Mouse (Mus musculus): Measurements from ENCODE around the gene Rsrc2. TPM values are rescaled to one million over a fixed set of nuclear protein-coding genes. Genes with fewer than 3 reads are reported as not detected.

The Rsrc2 gene
- 2.1 and 2.5 TPM in 2 replicates for polyA plus RNA-seq (2012; rRNA removed; ENCODE audit: low replicate concordance)

DNA sequence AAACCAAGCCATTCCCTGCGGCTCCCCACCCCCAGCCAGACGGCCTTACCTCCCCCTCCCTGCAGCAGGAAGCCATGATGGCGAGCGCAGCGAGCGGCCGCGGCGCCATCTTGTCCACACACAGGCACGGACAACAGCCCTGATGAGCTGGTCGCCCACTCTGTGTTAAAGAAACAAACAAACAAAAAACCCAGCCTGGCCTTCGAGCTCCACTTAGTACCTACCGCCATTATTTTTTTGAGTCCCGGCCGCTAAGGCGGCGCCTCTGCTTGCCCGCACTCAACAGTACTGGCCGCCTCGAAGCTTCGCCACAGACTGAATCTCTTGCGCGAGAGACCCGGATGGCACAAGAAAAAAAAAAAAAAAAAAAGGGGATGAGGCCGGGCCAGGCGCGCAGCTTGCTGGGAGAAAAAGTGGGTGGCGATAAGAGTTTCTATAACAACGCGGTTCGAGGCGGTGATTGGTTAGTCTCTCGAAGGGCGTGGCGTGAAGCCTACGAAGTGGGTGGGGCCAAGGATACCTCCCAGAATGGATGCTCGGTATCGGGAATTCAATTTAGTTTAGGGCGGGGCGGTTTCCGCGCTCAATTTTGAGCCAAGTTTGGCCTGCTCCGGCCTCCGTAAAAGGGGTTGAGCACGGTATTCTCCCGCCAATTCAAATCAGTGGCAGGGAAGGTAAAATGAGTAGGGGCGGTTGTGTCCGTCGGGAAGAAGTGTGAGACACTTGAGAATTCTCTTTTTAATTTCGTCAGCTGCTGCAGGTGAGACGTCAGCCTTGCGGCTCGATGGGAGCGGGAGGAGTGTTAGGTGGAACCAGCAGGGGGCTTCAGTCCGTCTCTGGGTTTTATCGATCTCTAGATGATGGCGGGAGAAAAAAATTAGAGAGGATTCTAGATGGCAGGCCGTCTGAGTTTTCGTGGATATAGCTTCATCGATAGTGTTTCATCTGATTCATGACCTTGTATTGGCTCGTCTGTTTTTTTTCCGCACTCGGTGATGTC lies at the start of gene Rsrc2, which contains the start of gene Kntc1:
Rsrc2 (minus strand) TSS at position 350 of the 1,000 bp plus-strand sequence.
Kntc1 (plus strand) TSS at position 652 of the 1,000 bp plus-strand sequence.

DNA sequence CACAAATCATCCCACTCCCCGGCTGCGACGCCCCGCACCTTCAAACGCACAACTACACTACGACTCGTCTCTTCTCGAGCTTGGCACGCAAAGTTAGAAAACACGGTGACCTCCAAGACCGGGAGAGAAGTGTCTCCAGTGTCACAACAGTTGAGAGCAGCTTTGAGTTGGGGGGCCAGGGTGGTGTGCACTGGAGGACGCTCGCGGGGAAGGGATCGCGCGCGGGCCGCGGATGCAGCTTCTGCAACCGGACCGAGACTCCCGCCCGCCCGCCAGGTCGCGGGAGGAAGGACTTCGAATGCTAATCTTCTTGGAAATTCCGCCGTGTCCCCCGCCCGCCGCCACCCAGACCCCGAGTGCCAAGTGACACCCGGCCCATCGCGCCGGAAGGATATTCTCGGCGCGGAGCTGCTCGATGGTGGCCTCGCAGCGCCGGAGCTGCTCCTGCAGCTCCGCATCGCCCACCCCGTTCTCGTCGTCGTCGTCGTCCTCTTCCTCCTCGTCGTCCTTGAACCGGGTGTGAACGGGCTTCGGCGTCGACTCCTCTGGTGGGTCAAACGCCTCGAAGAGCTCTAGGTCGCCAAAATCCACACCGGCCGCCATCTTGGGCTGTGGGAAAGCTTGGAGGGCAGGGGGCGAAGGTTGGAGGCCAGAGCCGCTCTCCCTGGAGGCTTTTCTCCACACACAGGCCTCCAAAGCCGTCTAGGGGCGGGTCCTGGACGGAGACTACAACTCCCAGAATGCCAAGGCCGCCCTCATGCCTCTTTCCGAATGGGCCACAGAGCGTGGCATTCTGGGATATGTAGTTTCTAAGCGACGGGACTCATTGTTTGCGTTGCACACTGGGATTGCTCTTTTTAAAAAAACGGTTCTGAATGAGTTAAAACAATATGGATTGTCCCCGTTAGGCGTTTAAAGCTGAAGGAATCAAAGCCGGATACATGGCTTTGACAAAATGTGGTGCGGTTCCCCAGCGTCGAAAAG lies 28.6 kb downstream of the Rsrc2 start, which contains the start of gene Zcchc8:
Zcchc8 (minus strand) TSS at position 773 of the 984 bp plus-strand sequence.

DNA sequence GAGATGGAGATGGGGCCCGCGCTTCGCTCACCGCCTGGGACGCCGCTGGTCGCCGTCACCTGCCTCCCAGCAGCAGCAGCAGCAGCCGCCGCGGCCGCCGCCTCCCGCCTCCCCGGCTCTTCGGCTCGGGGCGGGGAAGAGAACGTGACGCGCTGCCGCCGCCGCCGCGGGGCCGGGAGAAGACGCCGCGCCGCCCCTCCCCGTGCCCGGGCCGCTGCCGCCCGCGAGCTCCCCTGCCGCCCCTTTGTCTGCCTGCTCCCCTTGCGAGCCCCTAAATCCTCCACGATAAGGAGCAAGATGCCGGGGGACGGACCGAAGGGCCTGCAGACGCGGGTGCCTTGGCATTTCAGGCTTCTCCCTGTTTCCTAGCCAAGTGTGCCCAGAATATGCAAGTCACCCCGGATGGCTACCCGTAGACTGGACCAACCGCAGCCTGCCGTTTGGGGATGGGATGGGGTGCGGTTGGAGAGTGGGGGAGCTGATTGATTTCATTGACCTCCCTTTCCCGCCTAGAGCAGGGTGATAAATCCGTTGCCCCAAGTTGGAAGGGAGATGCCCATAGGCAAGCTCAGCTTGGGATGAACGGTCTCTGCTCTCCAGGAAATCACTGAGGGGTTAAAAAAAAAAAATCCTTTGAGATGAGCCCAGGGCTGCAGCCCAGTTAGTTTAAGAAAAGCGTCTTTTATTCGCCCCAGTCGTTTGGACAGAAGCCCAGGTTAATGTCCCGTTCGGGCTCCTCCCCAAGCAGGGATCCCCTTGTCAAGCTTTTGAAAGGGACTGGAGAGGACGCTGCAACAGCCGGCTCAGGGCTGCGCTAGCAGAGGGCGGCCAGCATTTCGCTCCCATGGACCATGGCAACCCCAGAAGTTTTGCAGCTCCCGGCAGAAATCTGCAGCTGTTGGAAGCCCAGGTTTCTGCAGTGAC lies 64.7 kb downstream of the Rsrc2 start, which contains the start of gene Clip1:
Clip1 (minus strand) TSS at position 398 of the 924 bp plus-strand sequence.

Other genes with a start within 250 kb of the Rsrc2 start
- gene B3gnt4, start 239.0 kb downstream of the Rsrc2 start, polyA plus RNA-seq (2012; rRNA removed; ENCODE audit: low replicate concordance), result 0.11 TPM in 1 of 2 replicates, not detected in the other
- 24.6 and 32.2 TPM in 2 replicates for gene Diablo, start 225.2 kb downstream of the Rsrc2 start, polyA plus RNA-seq (2012; rRNA removed; ENCODE audit: low replicate concordance)
- 10.8 and 11.8 TPM in 2 replicates for gene Gm49027, start 223.9 kb downstream of the Rsrc2 start, polyA plus RNA-seq (2012; rRNA removed; ENCODE audit: low replicate concordance)
- gene Vps33a, start 176.4 kb downstream of the Rsrc2 start, polyA plus RNA-seq (2012; rRNA removed; ENCODE audit: low replicate concordance), result 4.5 and 6.2 TPM in 2 replicates
- 6.8 and 8.5 TPM in 2 replicates for gene Clip1, start 64.8 kb downstream of the Rsrc2 start, polyA plus RNA-seq (2012; rRNA removed; ENCODE audit: low replicate concordance)
- gene Zcchc8, start 28.3 kb downstream of the Rsrc2 start, polyA plus RNA-seq (2012; rRNA removed; ENCODE audit: low replicate concordance), result 16.9 and 18.8 TPM in 2 replicates
- 0.36 and 1.7 TPM in 2 replicates for gene Kntc1, start 302 bp upstream of the Rsrc2 start, polyA plus RNA-seq (2012; rRNA removed; ENCODE audit: low replicate concordance)
- gene Hcar2, start 116.1 kb upstream of the Rsrc2 start, polyA plus RNA-seq (2012; rRNA removed; ENCODE audit: low replicate concordance), result 0.13 and 0.20 TPM in 2 replicates
- gene Hcar1, start 130.6 kb upstream of the Rsrc2 start, polyA plus RNA-seq (2012; rRNA removed; ENCODE audit: low replicate concordance), result 1.9 and 2.9 TPM in 2 replicates
- gene Denr, start 157.8 kb upstream of the Rsrc2 start, polyA plus RNA-seq (2012; rRNA removed; ENCODE audit: low replicate concordance), result 1.6 and 7.7 TPM in 2 replicates
- not detected in 2 replicates for gene Gm43518, start 178.0 kb upstream of the Rsrc2 start, polyA plus RNA-seq (2012; rRNA removed; ENCODE audit: low replicate concordance)
- gene Ccdc62, start 181.3 kb upstream of the Rsrc2 start, polyA plus RNA-seq (2012; rRNA removed; ENCODE audit: low replicate concordance), result 0.36 and 1.0 TPM in 2 replicates
- 35.1 and 40.2 TPM in 2 replicates for gene Hip1r, start 224.2 kb upstream of the Rsrc2 start, polyA plus RNA-seq (2012; rRNA removed; ENCODE audit: low replicate concordance)